Mouse (Mus musculus): ENCODE data around the gene Hivep3. TPM values are rescaled to one million over a fixed set of nuclear protein-coding genes. Genes with fewer than 3 reads are reported as not detected.

Gene Hivep3
- polyA plus RNA-seq, 1 experiment, result 1.4 TPM

- H3K36me3 ChIP-seq (ENCODE audit: control insufficient read depth, insufficient read depth), result no peaks in the 10 kb centered on the region
- no peak overlapping the region for H3K4me3 ChIP-seq (ENCODE audit: insufficient read depth, poor library complexity, severe bottlenecking)
- H3ac ChIP-seq (ENCODE audit: control insufficient read depth, insufficient read length, low read depth), result no peak overlapping the region
- no peaks in the 10 kb centered on the region for H3K79me2 ChIP-seq (ENCODE audit: control insufficient read depth, insufficient read depth)
- no peak for TF ChIP-seq MYOD1 (IDR thresholded peaks at IDR 0.05; ENCODE audit: control insufficient read depth, insufficient read length, low read depth)
- TF ChIP-seq MAX (IDR thresholded peaks at IDR 0.05), result no peak
- TF ChIP-seq CTCF (IDR thresholded peaks at IDR 0.05; ENCODE audit: control insufficient read depth, insufficient read depth, insufficient read length), result no peak
- peaks cover 18% of the 10 kb centered on the region for H3K27me3 ChIP-seq (ENCODE audit: control insufficient read depth, insufficient read depth, insufficient read length)
- H3K79me3 ChIP-seq (ENCODE audit: low read depth), result no peaks in the 10 kb centered on the region
Observed at GRCm38 (mm10) chr4:119816620-119817356, 83.2 kb downstream of the Hivep3 start.

- Histone ChIP-seq H3ac (ENCODE audit: control insufficient read depth, insufficient read length, low read depth) (no peak overlapping the region), H3K36me3 (ENCODE audit: control insufficient read depth, insufficient read depth) (no peaks in the 10 kb centered on the region), H3K79me3 (ENCODE audit: low read depth) (no peaks in the 10 kb centered on the region), H3K27me3 (ENCODE audit: control insufficient read depth, insufficient read depth, insufficient read length) (peaks cover 7% of the 10 kb centered on the region), H3K79me2 (ENCODE audit: control insufficient read depth, insufficient read depth) (no peaks in the 10 kb centered on the region), H3K4me3 (ENCODE audit: insufficient read depth, poor library complexity, severe bottlenecking) (no peak overlapping the region)
- TF ChIP-seq CTCF (IDR thresholded peaks at IDR 0.05; ENCODE audit: control insufficient read depth, insufficient read depth, insufficient read length), result no peak
- no peak for TF ChIP-seq MYOD1 (IDR thresholded peaks at IDR 0.05; ENCODE audit: control insufficient read depth, insufficient read length, low read depth)
- no peak for TF ChIP-seq FOSL1 (IDR thresholded peaks at IDR 0.05; ENCODE audit: insufficient read depth, low read length, poor library complexity, severe bottlenecking)
- TF ChIP-seq CEBPB (IDR thresholded peaks at IDR 0.05; ENCODE audit: low read depth), result no peak
Observed at GRCm38 (mm10) chr4:119825956-119826355, 92.4 kb downstream of the Hivep3 start.

GRCm38 (mm10) chr4:119828386-119828785, 94.8 kb downstream of the Hivep3 start:
- no peaks in the 10 kb centered on the region for H3K36me3 ChIP-seq (ENCODE audit: control insufficient read depth, insufficient read depth)
- TF ChIP-seq MYOD1 (IDR thresholded peaks at IDR 0.05; ENCODE audit: control insufficient read depth, insufficient read length, low read depth) (no peak), FOSL1 (IDR thresholded peaks at IDR 0.05; ENCODE audit: insufficient read depth, low read length, poor library complexity, severe bottlenecking) (no peak), USF1 (IDR thresholded peaks at IDR 0.05; ENCODE audit: low read depth) (no peak), MYOG (IDR thresholded peaks at IDR 0.05; ENCODE audit: control insufficient read depth, extremely low read depth, insufficient read length) (no peak), MAX (IDR thresholded peaks at IDR 0.05) (no peak), CEBPB (IDR thresholded peaks at IDR 0.05; ENCODE audit: low read depth) (no peak), CTCF (IDR thresholded peaks at IDR 0.05; ENCODE audit: control insufficient read depth, insufficient read depth, insufficient read length) (no peak)
- H3K79me3 ChIP-seq (ENCODE audit: low read depth), result no peaks in the 10 kb centered on the region
- H3K4me3 ChIP-seq (ENCODE audit: insufficient read depth, poor library complexity, severe bottlenecking), result no peak overlapping the region
- no peaks in the 10 kb centered on the region for H3K79me2 ChIP-seq (ENCODE audit: control insufficient read depth, insufficient read depth)
- peaks cover 7% of the 10 kb centered on the region for H3K27me3 ChIP-seq (ENCODE audit: control insufficient read depth, insufficient read depth, insufficient read length)
- no peak overlapping the region for H3ac ChIP-seq (ENCODE audit: control insufficient read depth, insufficient read length, low read depth)

DNA sequence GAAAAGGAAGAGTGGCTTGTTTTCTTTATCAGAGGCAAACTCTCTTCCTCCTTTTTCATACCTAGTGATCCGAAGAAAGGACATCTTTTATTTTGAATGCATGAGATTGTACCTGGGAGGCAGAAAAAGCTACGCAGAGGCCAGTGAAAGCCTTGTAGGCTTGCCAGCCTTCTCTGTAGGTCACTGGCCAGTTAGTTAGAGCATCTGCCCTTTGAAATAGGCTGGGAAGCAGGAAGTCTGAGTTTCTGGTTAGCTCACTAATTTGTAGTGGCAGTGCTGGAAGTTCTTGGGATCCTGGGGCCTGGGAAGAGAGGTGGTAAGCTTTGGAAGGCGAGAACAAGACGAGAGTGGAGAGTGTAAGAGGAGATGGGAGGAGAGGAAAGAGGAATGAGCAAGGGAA, 95.4 kb downstream of the Hivep3 start:
- TF ChIP-seq CTCF (IDR thresholded peaks at IDR 0.05; ENCODE audit: control insufficient read depth, insufficient read depth, insufficient read length) (no peak), MYOG (IDR thresholded peaks at IDR 0.05; ENCODE audit: control insufficient read depth, extremely low read depth, insufficient read length) (no peak), MYOD1 (IDR thresholded peaks at IDR 0.05; ENCODE audit: control insufficient read depth, insufficient read length, low read depth) (no peak), CEBPB (IDR thresholded peaks at IDR 0.05; ENCODE audit: low read depth) (no peak), FOSL1 (IDR thresholded peaks at IDR 0.05; ENCODE audit: insufficient read depth, low read length, poor library complexity, severe bottlenecking) (no peak), USF1 (IDR thresholded peaks at IDR 0.05; ENCODE audit: low read depth) (no peak), MAX (IDR thresholded peaks at IDR 0.05) (no peak)
- Histone ChIP-seq H3ac (ENCODE audit: control insufficient read depth, insufficient read length, low read depth) (no peak overlapping the region), H3K27me3 (ENCODE audit: control insufficient read depth, insufficient read depth, insufficient read length) (peaks cover 7% of the 10 kb centered on the region), H3K4me3 (ENCODE audit: insufficient read depth, poor library complexity, severe bottlenecking) (no peak overlapping the region), H3K79me2 (ENCODE audit: control insufficient read depth, insufficient read depth) (no peaks in the 10 kb centered on the region), H3K79me3 (ENCODE audit: low read depth) (no peaks in the 10 kb centered on the region), H3K36me3 (ENCODE audit: control insufficient read depth, insufficient read depth) (no peaks in the 10 kb centered on the region)

- H3K36me3 ChIP-seq (ENCODE audit: control insufficient read depth, insufficient read depth), result no peaks in the 10 kb centered on the region
- no peak overlapping the region for H3K4me3 ChIP-seq (ENCODE audit: insufficient read depth, poor library complexity, severe bottlenecking)
- no peaks in the 10 kb centered on the region for H3K79me2 ChIP-seq (ENCODE audit: control insufficient read depth, insufficient read depth)
- no peaks in the 10 kb centered on the region for H3K79me3 ChIP-seq (ENCODE audit: low read depth)
- peaks cover 6% of the 10 kb centered on the region for H3K27me3 ChIP-seq (ENCODE audit: control insufficient read depth, insufficient read depth, insufficient read length)
- no peak overlapping the region for H3ac ChIP-seq (ENCODE audit: control insufficient read depth, insufficient read length, low read depth)
- no peak for TF ChIP-seq CTCF (IDR thresholded peaks at IDR 0.05; ENCODE audit: control insufficient read depth, insufficient read depth, insufficient read length)
- no peak for TF ChIP-seq MAX (IDR thresholded peaks at IDR 0.05)
- TF ChIP-seq MYOD1 (IDR thresholded peaks at IDR 0.05; ENCODE audit: control insufficient read depth, insufficient read length, low read depth), result no peak
- no peak for TF ChIP-seq CEBPB (IDR thresholded peaks at IDR 0.05; ENCODE audit: low read depth)
- no peak for TF ChIP-seq USF1 (IDR thresholded peaks at IDR 0.05; ENCODE audit: low read depth)
- no peak for TF ChIP-seq FOSL1 (IDR thresholded peaks at IDR 0.05; ENCODE audit: insufficient read depth, low read length, poor library complexity, severe bottlenecking)
- no peak for TF ChIP-seq MYOG (IDR thresholded peaks at IDR 0.05; ENCODE audit: control insufficient read depth, extremely low read depth, insufficient read length)
Observed at GRCm38 (mm10) chr4:119833333-119833732, 99.7 kb downstream of the Hivep3 start.

DNA sequence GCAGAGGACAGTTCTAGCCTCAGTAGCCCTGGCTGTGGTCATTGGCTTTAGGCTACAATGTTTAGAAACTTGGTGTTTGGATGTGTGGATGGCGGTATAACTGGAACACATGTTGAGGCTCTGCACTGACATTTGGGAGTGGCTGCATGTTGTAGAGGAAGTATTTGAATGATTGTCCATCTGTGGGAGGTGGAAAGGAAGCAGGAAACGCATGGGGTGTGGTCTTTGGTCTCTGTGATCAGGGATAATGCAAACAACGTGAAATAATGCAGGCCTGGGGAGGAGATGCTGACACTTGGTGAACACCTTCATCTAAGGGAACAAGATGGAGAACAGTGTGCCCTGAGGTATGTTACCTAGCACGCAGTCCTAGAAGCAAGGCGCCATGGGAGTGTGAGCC, 100.3 kb downstream of the Hivep3 start:
- no peak for TF ChIP-seq CEBPB (IDR thresholded peaks at IDR 0.05; ENCODE audit: low read depth)
- no peak for TF ChIP-seq USF1 (IDR thresholded peaks at IDR 0.05; ENCODE audit: low read depth)
- no peak for TF ChIP-seq MYOG (IDR thresholded peaks at IDR 0.05; ENCODE audit: control insufficient read depth, extremely low read depth, insufficient read length)
- TF ChIP-seq MYOD1 (IDR thresholded peaks at IDR 0.05; ENCODE audit: control insufficient read depth, insufficient read length, low read depth), result no peak
- no peak for TF ChIP-seq FOSL1 (IDR thresholded peaks at IDR 0.05; ENCODE audit: insufficient read depth, low read length, poor library complexity, severe bottlenecking)
- H3K79me3 ChIP-seq (ENCODE audit: low read depth), result no peaks in the 10 kb centered on the region
- no peak overlapping the region for H3K4me3 ChIP-seq (ENCODE audit: insufficient read depth, poor library complexity, severe bottlenecking)
- no peaks in the 10 kb centered on the region for H3K36me3 ChIP-seq (ENCODE audit: control insufficient read depth, insufficient read depth)
- no peak overlapping the region for H3ac ChIP-seq (ENCODE audit: control insufficient read depth, insufficient read length, low read depth)
- no peaks in the 10 kb centered on the region for H3K79me2 ChIP-seq (ENCODE audit: control insufficient read depth, insufficient read depth)
- H3K27me3 ChIP-seq (ENCODE audit: control insufficient read depth, insufficient read depth, insufficient read length), result peaks cover 3% of the 10 kb centered on the region
